Mouse (Mus musculus) thymus, adult 2 months (tissue): ENCODE measurements around the gene Vps39.

Source experiments
- CTCF ChIP-seq: fragments of 200-500 bp; IDR thresholded peaks from 2 replicates; pipeline ENCODE4 v1.5.1; 2012; ENCODE audit warnings: mild to moderate bottlenecking, control low read depth, low read length, moderate library complexity, borderline replicate concordance; ENCODE audit not compliant: control insufficient read depth, poor library complexity, insufficient read depth; ENCODE audit errors: extremely low read depth
- POLR2A ChIP-seq: fragments of 200-500 bp; IDR thresholded peaks from 2 replicates; pipeline ENCODE4 v1.6.1; 2012; ENCODE audit warnings: mild to moderate bottlenecking, low read length, control low read depth, moderate library complexity; ENCODE audit not compliant: control insufficient read depth, poor library complexity, insufficient read depth; ENCODE audit errors: extremely low read depth

GRCm38 (mm10) chr2:120304113-120304512, 48.8 kb downstream of the Vps39 start:
- TF ChIP-seq CTCF (no peak), POLR2A (no peak)
